Mouse (Mus musculus) megakaryocyte, embryonic 14.5 days (primary cell): ENCODE results near the gene Ttll11.

Source experiments
- FLI1 ChIP-seq: IDR thresholded peaks from 2 replicates; pipeline ENCODE4 v1.6.1; 2012; ENCODE audit warnings: low read length, inconsistent platforms, mixed read lengths
- GATA1 ChIP-seq: IDR thresholded peaks from 3 replicates; pipeline ENCODE4 v1.6.1; 2012; ENCODE audit warnings: mixed read lengths, low read length, inconsistent platforms, borderline replicate concordance

DNA sequence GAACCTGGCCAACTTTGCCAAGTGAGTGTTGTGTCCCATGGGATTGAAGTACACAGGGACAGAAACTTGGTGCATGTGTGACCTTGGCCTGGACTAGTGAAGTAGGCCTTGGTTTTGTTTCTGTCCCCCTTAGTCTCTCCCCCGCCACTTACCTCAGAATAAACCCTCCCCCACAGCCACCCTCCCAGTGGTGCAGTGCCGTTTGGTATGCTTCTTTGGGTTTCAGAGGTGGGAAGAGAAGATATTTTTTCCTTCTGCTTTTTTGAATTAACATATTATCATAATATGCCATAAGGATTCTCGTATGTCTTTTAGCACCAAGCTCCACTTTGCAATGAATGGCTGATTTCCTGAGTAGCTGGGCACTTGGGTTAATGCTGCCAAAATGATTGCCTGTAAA, 264.2 kb downstream of the Ttll11 start:
- TF ChIP-seq GATA1 (no peak), FLI1 (no peak)
